Mouse (Mus musculus): Measurements from ENCODE around the gene H2al1b. TPM values are rescaled to one million over a fixed set of nuclear protein-coding genes. Genes with fewer than 3 reads are reported as not detected.
"Not testable (repeated sequence)": the region's sequence is repeated elsewhere in the genome, so short reads cannot be mapped to it uniquely, and the experiment has no call there.

The H2al1b gene
- polyA plus RNA-seq, 1 experiment from 2014 or later: not detected

DNA sequence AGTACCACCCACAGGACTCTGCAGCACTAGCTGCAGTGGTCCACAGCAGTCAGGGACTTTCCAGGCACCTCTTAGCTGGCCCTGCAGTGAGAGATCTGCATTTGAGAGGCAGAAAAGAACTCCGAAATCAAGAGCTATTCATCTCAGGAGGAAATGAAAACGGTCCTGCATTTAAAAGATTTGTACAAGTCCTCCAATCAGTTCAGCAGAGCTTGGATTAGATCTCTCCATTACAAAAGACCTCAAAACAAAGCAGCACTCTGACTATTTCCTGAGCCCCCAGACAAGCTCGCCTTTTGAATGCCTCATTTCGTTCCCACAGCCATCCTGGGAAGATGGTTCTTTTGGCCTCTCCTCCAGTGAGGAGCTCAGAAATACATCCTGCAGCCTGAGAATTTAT, 13.0 kb upstream of the H2al1b start:
- Histone ChIP-seq H3K9ac (no peak overlapping the region), H3K36me3 (no peaks in the 10 kb centered on the region), H3K4me2 (replicated peaks) (no peak overlapping the region), H3K4me3 (replicated peaks) (no peak overlapping the region), H3K27ac (replicated peaks) (no peak overlapping the region), H3K4me1 (no peaks in the 10 kb centered on the region), H3K27me3 (peaks cover 8% of the 10 kb centered on the region), H3K9me3 (replicated peaks) (no peaks in the 10 kb centered on the region)
- ATAC-seq (ENCODE audit: insufficient number of reproducible peaks, low FRiP score, low TSS enrichment, low read depth): no peak
- 68% methylated on average over 4 of the region's 4 CpGs for WGBS

DNA sequence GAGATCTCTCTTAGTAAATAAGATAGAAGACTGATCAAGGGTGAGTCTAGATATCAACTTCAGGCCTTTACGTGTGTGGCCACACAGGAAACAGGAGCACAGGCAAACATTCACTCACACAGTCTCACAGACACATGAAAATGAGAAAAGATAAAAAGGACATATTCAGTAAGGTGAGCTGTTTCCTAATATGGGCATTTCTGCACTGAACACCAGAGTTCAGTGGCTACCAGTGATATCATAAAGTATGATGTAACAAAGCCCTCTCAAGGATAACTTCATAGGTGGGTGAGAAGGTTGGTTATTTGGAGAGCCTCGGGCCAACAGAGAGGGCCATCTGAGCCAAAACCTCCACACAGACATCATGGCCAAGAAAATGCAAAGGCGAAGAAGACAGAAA, 3.3 kb upstream of the H2al1b start, which contains the start of gene H2al1a:
Gene H2al1a, plus strand, starts transcription at position 301 of the 400 bp plus-strand sequence.
- not testable (repeated sequence) for H3K36me3 ChIP-seq; H3K4me1 ChIP-seq; H3K9ac ChIP-seq; H3K4me2 ChIP-seq (replicated peaks); H3K4me3 ChIP-seq (replicated peaks); H3K27ac ChIP-seq (replicated peaks); H3K27me3 ChIP-seq; H3K9me3 ChIP-seq (replicated peaks); ATAC-seq (ENCODE audit: insufficient number of reproducible peaks, low FRiP score, low TSS enrichment, low read depth)
- WGBS: no CpG with 5 or more reads among the region's 3 CpGs

DNA sequence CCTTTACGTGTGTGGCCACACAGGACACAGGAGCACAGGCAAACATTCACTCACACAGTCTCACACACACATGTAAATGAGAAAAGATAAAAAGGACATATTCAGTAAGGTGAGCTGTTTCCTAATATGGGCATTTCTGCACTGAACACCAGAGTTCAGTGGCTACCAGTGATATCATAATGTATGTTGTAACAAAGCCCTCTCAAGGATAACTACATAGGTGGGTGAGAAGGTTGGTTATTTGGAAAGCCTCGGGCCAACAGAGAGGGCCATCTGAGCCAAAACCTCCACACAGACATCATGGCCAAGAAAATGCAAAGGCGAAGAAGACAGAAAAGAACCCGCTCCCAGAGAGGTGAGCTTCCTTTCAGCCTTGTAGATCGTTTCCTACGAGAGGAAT, 3.1 kb downstream of the H2al1b start, which contains the start of gene H2al1c:
Gene H2al1c, plus strand, starts transcription at position 301 of the 400 bp plus-strand sequence.
- H3K4me3 ChIP-seq (replicated peaks); H3K36me3 ChIP-seq; H3K4me2 ChIP-seq (replicated peaks); H3K27me3 ChIP-seq; H3K9me3 ChIP-seq (replicated peaks); H3K27ac ChIP-seq (replicated peaks); H3K4me1 ChIP-seq; ATAC-seq (ENCODE audit: insufficient number of reproducible peaks, low FRiP score, low TSS enrichment, low read depth); H3K9ac ChIP-seq: not testable (repeated sequence)
- WGBS: 82% methylated on average over 2 of the region's 6 CpGs

DNA sequence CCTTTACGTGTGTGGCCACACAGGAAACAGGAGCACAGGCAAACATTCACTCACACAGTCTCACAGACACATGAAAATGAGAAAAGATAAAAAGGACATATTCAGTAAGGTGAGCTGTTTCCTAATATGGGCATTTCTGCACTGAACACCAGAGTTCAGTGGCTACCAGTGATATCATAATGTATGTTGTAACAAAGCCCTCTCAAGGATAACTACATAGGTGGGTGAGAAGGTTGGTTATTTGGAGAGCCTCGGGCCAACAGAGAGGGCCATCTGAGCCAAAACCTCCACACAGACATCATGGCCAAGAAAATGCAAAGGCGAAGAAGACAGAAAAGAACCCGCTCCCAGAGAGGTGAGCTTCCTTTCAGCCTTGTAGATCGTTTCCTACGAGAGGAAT, 6.3 kb downstream of the H2al1b start, which contains the start of gene H2al1d:
Gene H2al1d, plus strand, starts transcription at position 301 of the 400 bp plus-strand sequence.
- WGBS: no CpG with 5 or more reads among the region's 6 CpGs
- H3K9me3 ChIP-seq (replicated peaks); H3K9ac ChIP-seq; H3K36me3 ChIP-seq; H3K27me3 ChIP-seq; H3K4me1 ChIP-seq; H3K4me3 ChIP-seq (replicated peaks); H3K27ac ChIP-seq (replicated peaks); ATAC-seq (ENCODE audit: insufficient number of reproducible peaks, low FRiP score, low TSS enrichment, low read depth); H3K4me2 ChIP-seq (replicated peaks): not testable (repeated sequence)

DNA sequence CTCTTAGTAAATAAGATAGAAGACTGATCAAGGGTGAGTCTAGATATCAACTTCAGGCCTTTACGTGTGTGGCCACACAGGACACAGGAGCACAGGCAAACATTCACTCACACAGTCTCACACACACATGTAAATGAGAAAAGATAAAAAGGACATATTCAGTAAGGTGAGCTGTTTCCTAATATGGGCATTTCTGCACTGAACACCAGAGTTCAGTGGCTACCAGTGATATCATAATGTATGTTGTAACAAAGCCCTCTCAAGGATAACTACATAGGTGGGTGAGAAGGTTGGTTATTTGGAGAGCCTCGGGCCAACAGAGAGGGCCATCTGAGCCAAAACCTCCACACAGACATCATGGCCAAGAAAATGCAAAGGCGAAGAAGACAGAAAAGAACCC, 9.4 kb downstream of the H2al1b start, which contains the start of gene H2al1e:
Gene H2al1e, plus strand, starts transcription at position 301 of the 400 bp plus-strand sequence.
- not testable (repeated sequence) for ATAC-seq (ENCODE audit: insufficient number of reproducible peaks, low FRiP score, low TSS enrichment, low read depth); H3K9me3 ChIP-seq (replicated peaks); H3K9ac ChIP-seq; H3K4me3 ChIP-seq (replicated peaks); H3K4me1 ChIP-seq; H3K27ac ChIP-seq (replicated peaks); H3K36me3 ChIP-seq; H3K4me2 ChIP-seq (replicated peaks); H3K27me3 ChIP-seq
- WGBS: no CpG with 5 or more reads among the region's 3 CpGs

DNA sequence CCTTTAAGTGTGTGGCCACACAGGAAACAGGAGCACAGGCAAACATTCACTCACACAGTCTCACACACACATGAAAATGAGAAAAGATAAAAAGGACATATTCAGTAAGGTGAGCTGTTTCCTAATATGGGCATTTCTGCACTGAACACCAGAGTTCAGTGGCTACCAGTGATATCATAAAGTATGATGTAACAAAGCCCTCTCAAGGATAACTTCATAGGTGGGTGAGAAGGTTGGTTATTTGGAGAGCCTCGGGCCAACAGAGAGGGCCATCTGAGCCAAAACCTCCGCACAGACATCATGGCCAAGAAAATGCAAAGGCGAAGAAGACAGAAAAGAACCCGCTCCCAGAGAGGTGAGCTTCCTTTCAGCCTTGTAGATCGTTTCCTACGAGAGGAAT, 12.6 kb downstream of the H2al1b start, which contains the start of gene H2al1f:
Gene H2al1f, plus strand, starts transcription at position 301 of the 400 bp plus-strand sequence.
- H3K27me3 ChIP-seq; H3K9ac ChIP-seq; H3K27ac ChIP-seq (replicated peaks); H3K4me1 ChIP-seq; H3K9me3 ChIP-seq (replicated peaks); H3K4me2 ChIP-seq (replicated peaks); ATAC-seq (ENCODE audit: insufficient number of reproducible peaks, low FRiP score, low TSS enrichment, low read depth); H3K36me3 ChIP-seq; H3K4me3 ChIP-seq (replicated peaks): not testable (repeated sequence)
- no CpG with 5 or more reads among the region's 6 CpGs for WGBS

DNA sequence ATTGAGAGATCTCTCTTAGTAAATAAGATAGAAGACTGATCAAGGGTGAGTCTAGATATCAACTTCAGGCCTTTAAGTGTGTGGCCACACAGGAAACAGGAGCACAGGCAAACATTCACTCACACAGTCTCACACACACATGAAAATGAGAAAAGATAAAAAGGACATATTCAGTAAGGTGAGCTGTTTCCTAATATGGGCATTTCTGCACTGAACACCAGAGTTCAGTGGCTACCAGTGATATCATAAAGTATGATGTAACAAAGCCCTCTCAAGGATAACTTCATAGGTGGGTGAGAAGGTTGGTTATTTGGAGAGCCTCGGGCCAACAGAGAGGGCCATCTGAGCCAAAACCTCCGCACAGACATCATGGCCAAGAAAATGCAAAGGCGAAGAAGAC, 15.7 kb downstream of the H2al1b start, which contains the start of gene H2al1g:
Gene H2al1g, plus strand, starts transcription at position 301 of the 400 bp plus-strand sequence.
- not testable (repeated sequence) for ATAC-seq (ENCODE audit: insufficient number of reproducible peaks, low FRiP score, low TSS enrichment, low read depth); H3K27me3 ChIP-seq; H3K27ac ChIP-seq (replicated peaks); H3K9me3 ChIP-seq (replicated peaks); H3K36me3 ChIP-seq; H3K4me3 ChIP-seq (replicated peaks); H3K4me1 ChIP-seq; H3K9ac ChIP-seq; H3K4me2 ChIP-seq (replicated peaks)
- WGBS: no CpG with 5 or more reads among the region's 3 CpGs

DNA sequence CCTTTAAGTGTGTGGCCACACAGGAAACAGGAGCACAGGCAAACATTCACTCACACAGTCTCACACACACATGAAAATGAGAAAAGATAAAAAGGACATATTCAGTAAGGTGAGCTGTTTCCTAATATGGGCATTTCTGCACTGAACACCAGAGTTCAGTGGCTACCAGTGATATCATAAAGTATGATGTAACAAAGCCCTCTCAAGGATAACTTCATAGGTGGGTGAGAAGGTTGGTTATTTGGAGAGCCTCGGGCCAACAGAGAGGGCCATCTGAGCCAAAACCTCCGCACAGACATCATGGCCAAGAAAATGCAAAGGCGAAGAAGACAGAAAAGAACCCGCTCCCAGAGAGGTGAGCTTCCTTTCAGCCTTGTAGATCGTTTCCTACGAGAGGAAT, 19.0 kb downstream of the H2al1b start, which contains the start of gene H2al1h:
Gene H2al1h, plus strand, starts transcription at position 301 of the 400 bp plus-strand sequence.
- ATAC-seq (ENCODE audit: insufficient number of reproducible peaks, low FRiP score, low TSS enrichment, low read depth): not testable (repeated sequence)
- no CpG with 5 or more reads among the region's 6 CpGs for WGBS

DNA sequence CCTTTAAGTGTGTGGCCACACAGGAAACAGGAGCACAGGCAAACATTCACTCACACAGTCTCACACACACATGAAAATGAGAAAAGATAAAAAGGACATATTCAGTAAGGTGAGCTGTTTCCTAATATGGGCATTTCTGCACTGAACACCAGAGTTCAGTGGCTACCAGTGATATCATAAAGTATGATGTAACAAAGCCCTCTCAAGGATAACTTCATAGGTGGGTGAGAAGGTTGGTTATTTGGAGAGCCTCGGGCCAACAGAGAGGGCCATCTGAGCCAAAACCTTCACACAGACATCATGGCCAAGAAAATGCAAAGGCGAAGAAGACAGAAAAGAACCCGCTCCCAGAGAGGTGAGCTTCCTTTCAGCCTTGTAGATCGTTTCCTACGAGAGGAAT, 22.1 kb downstream of the H2al1b start, which contains the start of gene H2al1i:
Gene H2al1i, plus strand, starts transcription at position 301 of the 400 bp plus-strand sequence.
- not testable (repeated sequence) for H3K27me3 ChIP-seq; H3K4me1 ChIP-seq; H3K9me3 ChIP-seq (replicated peaks); ATAC-seq (ENCODE audit: insufficient number of reproducible peaks, low FRiP score, low TSS enrichment, low read depth); H3K27ac ChIP-seq (replicated peaks); H3K4me3 ChIP-seq (replicated peaks); H3K9ac ChIP-seq; H3K4me2 ChIP-seq (replicated peaks); H3K36me3 ChIP-seq
- no CpG with 5 or more reads among the region's 5 CpGs for WGBS

More for the DNA sequence above, 19.0 kb downstream of the H2al1b start, which contains the start of gene H2al1h:
- not testable (repeated sequence) for H3K9me3 ChIP-seq (replicated peaks); H3K4me3 ChIP-seq (replicated peaks); H3K9ac ChIP-seq; H3K27me3 ChIP-seq; H3K36me3 ChIP-seq; H3K4me2 ChIP-seq (replicated peaks); H3K4me1 ChIP-seq; H3K27ac ChIP-seq (replicated peaks)

DNA sequence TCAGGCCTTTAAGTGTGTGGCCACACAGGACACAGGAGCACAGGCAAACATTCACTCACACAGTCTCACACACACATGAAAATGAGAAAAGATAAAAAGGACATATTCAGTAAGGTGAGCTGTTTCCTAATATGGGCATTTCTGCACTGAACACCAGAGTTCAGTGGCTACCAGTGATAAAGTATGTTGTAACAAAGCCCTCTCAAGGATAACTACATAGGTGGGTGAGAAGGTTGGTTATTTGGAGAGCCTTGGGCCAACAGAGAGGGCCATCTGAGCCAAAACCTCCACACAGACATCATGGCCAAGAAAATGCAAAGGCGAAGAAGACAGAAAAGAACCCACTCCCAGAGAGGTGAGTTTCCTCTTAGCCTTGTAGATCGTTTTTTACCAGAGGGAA, 25.3 kb downstream of the H2al1b start, which contains the start of gene H2al1j:
Gene H2al1j, plus strand, starts transcription at position 301 of the 400 bp plus-strand sequence.
- not testable (repeated sequence) for H3K9me3 ChIP-seq (replicated peaks); H3K4me2 ChIP-seq (replicated peaks); ATAC-seq (ENCODE audit: insufficient number of reproducible peaks, low FRiP score, low TSS enrichment, low read depth); H3K27ac ChIP-seq (replicated peaks); H3K9ac ChIP-seq; H3K27me3 ChIP-seq; H3K36me3 ChIP-seq; H3K4me3 ChIP-seq (replicated peaks); H3K4me1 ChIP-seq
- WGBS: 87% methylated on average over 2 of the region's 2 CpGs

DNA sequence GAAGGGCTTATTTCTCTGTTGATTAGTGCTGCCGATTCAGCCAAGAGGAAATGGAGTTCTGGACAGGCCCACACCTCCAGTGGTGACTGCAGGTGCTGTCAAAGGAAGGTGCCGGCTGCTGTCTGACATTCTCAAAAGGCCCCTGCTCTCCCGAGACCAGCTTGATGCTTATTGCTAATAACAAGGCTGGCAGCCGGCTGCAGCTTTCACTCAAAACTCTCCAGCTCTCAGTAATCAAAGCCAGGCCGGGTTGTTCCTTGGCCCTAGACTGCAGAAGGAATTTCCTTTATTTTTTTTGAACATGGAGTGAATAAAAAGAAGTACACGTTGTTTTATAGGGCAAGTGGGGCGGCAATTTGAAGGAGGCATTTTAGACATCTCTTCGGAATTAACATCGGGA, 43.5 kb downstream of the H2al1b start:
- Histone ChIP-seq H3K4me3 (replicated peaks) (no peak overlapping the region), H3K4me2 (replicated peaks) (0 out of 2 replicates have a peak overlapping the region, but pooled peaks have one; percentile 4), H3K9me3 (replicated peaks) (no peaks in the 10 kb centered on the region), H3K9ac (no peak overlapping the region), H3K27me3 (peaks cover 5% of the 10 kb centered on the region; the same call in 1 of the 2 replicates), H3K36me3 (no peaks in the 10 kb centered on the region), H3K27ac (replicated peaks) (no peak overlapping the region), H3K4me1 (0 out of 2 replicates have a peak, but pooled peaks cover 4% of the 10 kb centered on the region)
- WGBS: 42% methylated on average over 9 of the region's 9 CpGs
- ATAC-seq (ENCODE audit: insufficient number of reproducible peaks, low FRiP score, low TSS enrichment, low read depth): no peak

DNA sequence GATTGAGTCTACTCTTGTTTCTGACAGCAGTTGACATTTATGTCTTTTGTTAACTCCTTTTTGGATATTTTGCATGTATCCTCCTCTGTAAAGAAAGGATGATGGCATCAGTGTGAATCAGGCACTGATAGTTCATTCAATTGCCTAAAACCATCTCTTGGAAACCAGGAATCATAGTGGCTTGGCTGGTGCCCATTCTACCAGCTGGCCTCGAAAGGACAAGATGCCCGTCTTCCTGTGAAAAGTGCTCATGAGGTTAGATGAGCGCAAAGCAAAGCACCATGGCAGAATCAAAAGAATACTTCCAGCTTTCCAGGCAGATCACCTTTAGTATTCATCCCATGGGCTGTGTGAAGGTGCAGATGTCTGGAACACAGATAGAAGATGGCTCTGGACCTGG, 44.5 kb downstream of the H2al1b start:
- no peak overlapping the region for H3K9ac ChIP-seq
- H3K4me2 ChIP-seq (replicated peaks): no peak overlapping the region
- no peak overlapping the region for H3K27ac ChIP-seq (replicated peaks)
- no peak for ATAC-seq (ENCODE audit: insufficient number of reproducible peaks, low FRiP score, low TSS enrichment, low read depth)
- no peaks in the 10 kb centered on the region for H3K36me3 ChIP-seq
- H3K27me3 ChIP-seq: peaks cover 2% of the 10 kb centered on the region; the same call in 1 of the 2 replicates
- WGBS: 82% methylated on average over 3 of the region's 3 CpGs
- no peaks in the 10 kb centered on the region for H3K9me3 ChIP-seq (replicated peaks)
- 0 out of 2 replicates have a peak, but pooled peaks cover 4% of the 10 kb centered on the region for H3K4me1 ChIP-seq
- H3K4me3 ChIP-seq (replicated peaks): no peak overlapping the region
